Mouse (Mus musculus): Measurements from ENCODE around the gene Nectin2.

Gene Nectin2

DNA sequence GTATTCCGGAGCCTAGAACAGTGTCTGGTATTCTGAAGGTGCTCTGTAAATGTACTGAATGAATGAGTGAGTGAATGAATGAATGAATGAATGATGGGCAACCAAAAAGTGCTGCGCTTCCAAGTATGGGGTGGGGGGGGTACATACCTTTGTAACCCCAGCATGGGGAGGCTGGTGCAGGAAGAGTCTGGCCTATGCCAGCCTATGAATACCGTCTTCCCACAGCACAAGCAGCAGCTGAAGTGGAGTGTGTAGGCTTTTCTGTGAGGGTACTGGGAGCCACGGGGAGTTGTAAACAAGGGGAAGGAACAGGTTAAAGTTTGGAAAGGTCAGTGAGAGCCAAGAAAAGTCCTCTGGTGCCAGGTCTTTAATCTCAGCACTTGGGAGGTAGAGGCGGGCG is 6.5 kb downstream of the Nectin2 start:
- H3K4me1 ChIP-seq (replicated peaks; ENCODE audit: low read depth, low read length) = peaks cover 80% of the 10 kb centered on the region
- peaks cover 53% of the 10 kb centered on the region for H3K36me3 ChIP-seq (ENCODE audit: insufficient read depth, low read length)
- no peaks in the 10 kb centered on the region for H3K27me3 ChIP-seq (ENCODE audit: insufficient read depth, low read length)
- no peaks in the 10 kb centered on the region for H3K9me3 ChIP-seq (ENCODE audit: low read length)
- H3K4me3 ChIP-seq (replicated peaks; ENCODE audit: low read length) = peak overlapping the region; percentile 45
- TF ChIP-seq CTCF (conservative IDR thresholded peaks at IDR 0.05; ENCODE audit: low read length) (no peak), POU5F1 (IDR thresholded peaks at IDR 0.05; ENCODE audit: borderline replicate concordance, low read length) (no peak), NANOG (IDR thresholded peaks at IDR 0.05; ENCODE audit: borderline replicate concordance, low read length) (no peak)

DNA sequence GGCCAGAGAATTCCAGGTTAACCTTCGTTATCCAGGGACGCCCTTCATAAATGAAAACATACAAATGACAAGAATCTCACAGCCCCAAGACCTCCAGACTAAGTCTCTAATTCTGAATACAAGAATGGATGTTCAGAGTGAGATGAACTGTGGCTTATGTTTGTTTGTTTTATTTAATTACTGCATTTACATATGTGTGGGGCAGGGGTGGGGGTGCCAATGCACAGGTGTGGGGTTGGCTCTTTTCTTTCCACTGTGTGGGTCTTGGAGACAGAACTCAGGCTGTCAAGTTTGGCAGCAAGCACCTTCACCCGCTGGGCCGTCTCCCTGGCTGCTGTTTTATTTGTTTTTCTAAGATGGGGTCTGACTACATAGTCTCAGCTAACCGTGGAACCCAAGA is 7.8 kb downstream of the Nectin2 start:
- H3K4me3 ChIP-seq (replicated peaks; ENCODE audit: low read length) = peak overlapping the region; percentile 50; the same call in 1 of the 2 replicates
- no peaks in the 10 kb centered on the region for H3K27me3 ChIP-seq (ENCODE audit: insufficient read depth, low read length)
- no peak for TF ChIP-seq NANOG (IDR thresholded peaks at IDR 0.05; ENCODE audit: borderline replicate concordance, low read length)
- TF ChIP-seq POU5F1 (IDR thresholded peaks at IDR 0.05; ENCODE audit: borderline replicate concordance, low read length) = peak; percentile 14; the same call in 1 of the 2 replicates
- no peaks in the 10 kb centered on the region for H3K9me3 ChIP-seq (ENCODE audit: low read length)
- peaks cover 85% of the 10 kb centered on the region for H3K4me1 ChIP-seq (replicated peaks; ENCODE audit: low read depth, low read length)
- peaks cover 63% of the 10 kb centered on the region for H3K36me3 ChIP-seq (ENCODE audit: insufficient read depth, low read length)

GRCm38 (mm10) chr7:19741329-19742031 is 8.8 kb downstream of the Nectin2 start:
- Histone ChIP-seq H3K4me3 (replicated peaks; ENCODE audit: low read length) (peak overlapping the region; percentile 64), H3K27me3 (ENCODE audit: insufficient read depth, low read length) (no peaks in the 10 kb centered on the region), H3K4me1 (replicated peaks; ENCODE audit: low read depth, low read length) (peaks cover 82% of the 10 kb centered on the region), H3K36me3 (ENCODE audit: insufficient read depth, low read length) (peaks cover 70% of the 10 kb centered on the region), H3K9me3 (ENCODE audit: low read length) (peaks cover under 1% of the 10 kb centered on the region)
- TF ChIP-seq NANOG (IDR thresholded peaks at IDR 0.05; ENCODE audit: borderline replicate concordance, low read length) = peak; percentile 72; the same call in 1 of the 2 replicates
- TF ChIP-seq POU5F1 (IDR thresholded peaks at IDR 0.05; ENCODE audit: borderline replicate concordance, low read length) = no peak

- Histone ChIP-seq H3K4me1 (replicated peaks; ENCODE audit: low read depth, low read length) (peaks cover 71% of the 10 kb centered on the region), H3K9me3 (ENCODE audit: low read length) (peaks cover 10% of the 10 kb centered on the region), H3K4me3 (replicated peaks; ENCODE audit: low read length) (peak overlapping the region; percentile 64), H3K27me3 (ENCODE audit: insufficient read depth, low read length) (no peaks in the 10 kb centered on the region), H3K36me3 (ENCODE audit: insufficient read depth, low read length) (peaks cover 73% of the 10 kb centered on the region)
- TF ChIP-seq CTCF (conservative IDR thresholded peaks at IDR 0.05; ENCODE audit: low read length) (peak; percentile 34), POU5F1 (IDR thresholded peaks at IDR 0.05; ENCODE audit: borderline replicate concordance, low read length) (no peak), NANOG (IDR thresholded peaks at IDR 0.05; ENCODE audit: borderline replicate concordance, low read length) (no peak)
Measured at GRCm38 (mm10) chr7:19740269-19740668, 10.0 kb downstream of the Nectin2 start.

DNA sequence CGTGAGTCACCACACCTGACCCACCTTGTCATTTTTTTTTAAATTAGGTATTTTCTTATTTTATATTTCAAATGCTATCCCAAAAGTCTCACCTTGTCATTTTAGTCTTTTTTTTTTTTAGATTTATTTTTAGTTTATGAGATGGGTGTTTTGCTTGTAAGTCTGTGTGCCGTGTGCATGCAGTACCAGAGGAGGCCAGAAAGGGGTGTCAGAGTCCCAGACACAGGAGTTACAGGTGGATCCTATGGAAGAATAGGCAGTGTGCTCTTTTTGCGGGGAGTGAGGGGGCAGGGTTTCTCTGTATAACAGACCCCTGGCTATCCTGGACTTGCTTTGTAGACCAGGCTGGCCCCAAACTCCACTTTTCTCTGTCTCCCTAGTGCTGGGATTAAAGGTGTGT is 11.5 kb downstream of the Nectin2 start:
- TF ChIP-seq NANOG (IDR thresholded peaks at IDR 0.05; ENCODE audit: borderline replicate concordance, low read length) (no peak), POU5F1 (IDR thresholded peaks at IDR 0.05; ENCODE audit: borderline replicate concordance, low read length) (no peak), CTCF (conservative IDR thresholded peaks at IDR 0.05; ENCODE audit: low read length) (peak; percentile 32; the same call in 1 of the 2 replicates)

GRCm38 (mm10) chr7:19736389-19737057 is 13.8 kb downstream of the Nectin2 start:
- Histone ChIP-seq H3K9me3 (ENCODE audit: low read length) (peaks cover 10% of the 10 kb centered on the region), H3K4me1 (replicated peaks; ENCODE audit: low read depth, low read length) (peaks cover 64% of the 10 kb centered on the region), H3K36me3 (ENCODE audit: insufficient read depth, low read length) (peaks cover 85% of the 10 kb centered on the region), H3K4me3 (replicated peaks; ENCODE audit: low read length) (no peak overlapping the region), H3K27me3 (ENCODE audit: insufficient read depth, low read length) (no peaks in the 10 kb centered on the region)
- no peak for TF ChIP-seq NANOG (IDR thresholded peaks at IDR 0.05; ENCODE audit: borderline replicate concordance, low read length)
- no peak for TF ChIP-seq CTCF (conservative IDR thresholded peaks at IDR 0.05; ENCODE audit: low read length)
- no peak for TF ChIP-seq POU5F1 (IDR thresholded peaks at IDR 0.05; ENCODE audit: borderline replicate concordance, low read length)

More for the DNA sequence above, 11.5 kb downstream of the Nectin2 start:
- no peak overlapping the region for H3K4me3 ChIP-seq (replicated peaks; ENCODE audit: low read length)
- no peaks in the 10 kb centered on the region for H3K27me3 ChIP-seq (ENCODE audit: insufficient read depth, low read length)
- H3K36me3 ChIP-seq (ENCODE audit: insufficient read depth, low read length) = peaks cover 73% of the 10 kb centered on the region
- peaks cover 71% of the 10 kb centered on the region for H3K4me1 ChIP-seq (replicated peaks; ENCODE audit: low read depth, low read length)
- peaks cover 10% of the 10 kb centered on the region for H3K9me3 ChIP-seq (ENCODE audit: low read length)

DNA sequence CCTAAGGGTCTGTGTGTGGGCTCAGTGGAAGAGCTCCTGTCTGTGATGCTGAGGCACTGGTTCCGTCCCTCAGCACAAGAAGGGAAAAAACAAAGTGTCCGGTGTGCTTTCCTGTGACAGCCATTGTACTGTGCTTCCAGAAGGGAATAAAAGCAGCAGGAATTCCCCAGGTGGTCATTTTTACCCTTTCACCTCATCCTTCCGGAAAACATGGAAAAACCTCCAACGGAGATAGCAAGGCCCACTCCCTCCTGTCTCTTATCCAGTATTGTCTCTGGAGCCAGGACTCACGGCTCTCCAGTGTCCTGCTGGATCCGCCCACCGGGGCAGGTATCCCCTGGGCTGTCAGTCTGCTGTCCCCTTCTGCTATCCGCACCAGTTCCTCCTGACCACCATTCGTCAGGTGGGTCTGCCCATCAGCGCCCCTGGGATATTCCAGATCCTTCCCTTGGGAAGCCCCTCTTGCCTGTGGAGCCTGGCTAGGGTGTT is 16.1 kb downstream of the Nectin2 start:
- no peaks in the 10 kb centered on the region for H3K27me3 ChIP-seq (ENCODE audit: insufficient read depth, low read length)
- H3K4me3 ChIP-seq (replicated peaks; ENCODE audit: low read length) = no peak overlapping the region
- TF ChIP-seq NANOG (IDR thresholded peaks at IDR 0.05; ENCODE audit: borderline replicate concordance, low read length) = no peak
- no peak for TF ChIP-seq CTCF (conservative IDR thresholded peaks at IDR 0.05; ENCODE audit: low read length)
- TF ChIP-seq POU5F1 (IDR thresholded peaks at IDR 0.05; ENCODE audit: borderline replicate concordance, low read length) = no peak
- H3K4me1 ChIP-seq (replicated peaks; ENCODE audit: low read depth, low read length) = peaks cover 48% of the 10 kb centered on the region
- peaks cover 94% of the 10 kb centered on the region for H3K36me3 ChIP-seq (ENCODE audit: insufficient read depth, low read length)
- H3K9me3 ChIP-seq (ENCODE audit: low read length) = peaks cover 10% of the 10 kb centered on the region

- H3K9me3 ChIP-seq (ENCODE audit: low read length) = no peaks in the 10 kb centered on the region
- no peak overlapping the region for H3K4me3 ChIP-seq (replicated peaks; ENCODE audit: low read length)
- peaks cover 95% of the 10 kb centered on the region for H3K36me3 ChIP-seq (ENCODE audit: insufficient read depth, low read length)
- peaks cover 61% of the 10 kb centered on the region for H3K4me1 ChIP-seq (replicated peaks; ENCODE audit: low read depth, low read length)
- no peaks in the 10 kb centered on the region for H3K27me3 ChIP-seq (ENCODE audit: insufficient read depth, low read length)
- no peak for TF ChIP-seq NANOG (IDR thresholded peaks at IDR 0.05; ENCODE audit: borderline replicate concordance, low read length)
- no peak for TF ChIP-seq CTCF (conservative IDR thresholded peaks at IDR 0.05; ENCODE audit: low read length)
- no peak for TF ChIP-seq POU5F1 (IDR thresholded peaks at IDR 0.05; ENCODE audit: borderline replicate concordance, low read length)
Measured at GRCm38 (mm10) chr7:19726541-19726940, 23.7 kb downstream of the Nectin2 start.

All from E14TG2a.4 (cell line).